Mouse (Mus musculus) embryonic facial prominence, embryonic 10.5 days (tissue): ENCODE data around the gene Cav3. TPM values are rescaled to one million over a fixed set of nuclear protein-coding genes. Genes with fewer than 3 reads are reported as not detected.
A peak's percentile ranks its signal among the peaks of the same experiment; 100 is the strongest.

Experiments used
- DNase-seq: peaks from one replicate; pipeline ENCODE4 v3.0.0-alpha.2; 2017; ENCODE audit warnings: low spot score
- H3K27ac ChIP-seq: fragments of 300-500 bp; sonication (generic); replicated peaks from 2 replicates; pipeline ENCODE4 v1.5.1; 2016; ENCODE audit warnings: mild to moderate bottlenecking
- H3K27me3 ChIP-seq: fragments of 300-500 bp; sonication (generic); replicated peaks from 2 replicates; pipeline ENCODE4 v1.6.1; 2016; ENCODE audit warnings: low read depth, mild to moderate bottlenecking; ENCODE audit not compliant: poor library complexity, severe bottlenecking
- H3K36me3 ChIP-seq: fragments of 300-500 bp; sonication (generic); replicated peaks from 2 replicates; pipeline ENCODE4 v1.6.1; 2016; ENCODE audit warnings: mild to moderate bottlenecking, moderate library complexity
- H3K4me1 ChIP-seq: fragments of 300-500 bp; sonication (generic); 2 replicates; pipeline ENCODE4 v1.6.1; 2016
- H3K4me3 ChIP-seq: fragments of 300-500 bp; sonication (generic); 2 replicates; pipeline ENCODE4 v1.5.1; 2016; ENCODE audit warnings: mild to moderate bottlenecking, moderate library complexity
- H3K9me3 ChIP-seq: fragments of 300-500 bp; sonication (generic); 2 replicates; pipeline ENCODE4 v1.6.1; 2016; ENCODE audit warnings: mild to moderate bottlenecking
- WGBS: fragments of 180-500 bp; shearing (Covaris S2); methylation state at CpG from one replicate; pipeline ENCODE4 v1.1.7; 2016; 5-methylcytosine and 5-hydroxymethylcytosine counted together
- polyA plus RNA-seq: library from polyadenylated mRNA; unstranded; fragments of >200 nt; fragmentation: Nextera tagmentation; extraction: Ambion mirVana; gene quantifications from 2 replicates; pipeline ENCODE4 v1.2.1, GENCODE M21; 2016

Cav3 gene
- not detected in 2 replicates for polyA plus RNA-seq

DNA sequence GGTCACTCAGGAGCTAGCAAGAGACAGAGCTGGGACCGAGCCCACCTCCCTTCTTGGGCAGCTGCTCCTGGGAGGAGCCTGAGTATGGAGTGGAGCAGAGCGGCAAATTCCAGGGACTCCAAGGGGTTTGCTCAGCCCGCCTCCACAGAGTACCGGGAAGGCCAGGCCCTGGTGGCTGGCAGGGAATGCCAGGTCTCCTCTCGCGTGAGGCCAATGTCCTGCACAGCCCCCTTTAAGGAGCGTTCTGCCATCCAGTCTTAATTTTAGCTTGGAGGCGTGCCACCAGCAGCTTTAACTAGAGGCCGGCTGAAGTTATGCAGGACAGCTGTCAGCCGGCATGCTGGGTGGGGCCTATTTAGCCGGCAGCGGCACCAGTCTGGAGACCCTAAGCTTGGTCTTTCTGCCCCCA, at the start of gene Cav3:
Gene Cav3 (plus strand): TSS at position 165 of the 409 bp plus-strand sequence.
- 74% methylated on average over 12 of the region's 12 CpGs for WGBS
- Histone ChIP-seq H3K36me3 (no peaks in the 10 kb centered on the region), H3K27ac (no peak within 1 kb of the TSS), H3K9me3 (no peaks in the 10 kb centered on the region), H3K4me3 (no peak within 1 kb of the TSS), H3K4me1 (no peaks in the 10 kb centered on the region), H3K27me3 (no peaks in the 10 kb centered on the region)
- no peak for DNase-seq

DNA sequence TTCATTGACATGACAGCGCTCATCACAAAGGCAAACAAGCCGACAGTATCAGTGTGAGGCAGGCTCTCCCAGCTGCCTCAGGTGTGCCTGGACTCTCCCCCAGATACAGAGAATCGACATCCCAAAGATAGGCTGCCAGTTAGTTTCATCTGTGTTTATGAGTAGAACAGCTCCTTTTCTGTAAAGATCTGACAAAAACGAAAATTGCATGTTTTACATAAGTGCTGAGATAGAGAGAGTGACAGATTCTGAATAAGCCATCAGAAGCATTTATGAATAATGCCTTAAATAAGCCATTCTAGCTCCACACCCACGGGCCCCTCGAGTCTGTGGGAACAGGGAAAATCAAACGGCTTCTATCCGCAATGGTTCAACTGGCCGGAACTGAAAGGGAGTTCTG, 40.0 kb upstream of the Cav3 start:
- Histone ChIP-seq H3K27me3 (no peaks in the 10 kb centered on the region), H3K9me3 (peaks cover 11% of the 10 kb centered on the region; the same call in 1 of the 2 replicates), H3K27ac (no peak overlapping the region), H3K4me1 (no peaks in the 10 kb centered on the region), H3K36me3 (no peaks in the 10 kb centered on the region), H3K4me3 (no peak overlapping the region)
- WGBS: 87% methylated on average over 9 of the region's 9 CpGs
- DNase-seq: no peak

DNA sequence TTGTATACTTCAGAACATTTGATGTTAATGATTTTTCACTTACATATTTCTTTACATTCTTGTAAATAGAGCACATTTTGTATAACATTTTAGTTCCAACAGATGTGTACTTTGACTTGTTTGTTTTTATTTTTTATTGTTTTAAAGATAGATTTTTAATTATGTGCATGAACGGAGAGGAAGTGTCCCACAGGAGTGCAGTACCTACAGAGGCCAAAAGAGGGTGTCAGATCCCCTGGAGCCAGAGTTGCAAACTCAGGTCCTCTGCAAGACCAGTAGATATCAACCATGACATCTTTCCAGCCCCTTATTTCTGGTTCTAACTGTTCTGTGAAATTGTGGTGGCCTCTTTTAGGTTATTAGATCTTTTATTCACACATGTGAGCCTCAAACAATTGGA, 38.4 kb upstream of the Cav3 start:
- no peaks in the 10 kb centered on the region for H3K27me3 ChIP-seq
- H3K4me3 ChIP-seq: no peak overlapping the region
- H3K36me3 ChIP-seq: no peaks in the 10 kb centered on the region
- no peak for DNase-seq
- no peak overlapping the region for H3K27ac ChIP-seq
- WGBS: 97% methylated on average over 1 of the region's 1 CpGs
- H3K9me3 ChIP-seq: peaks cover 11% of the 10 kb centered on the region; the same call in 1 of the 2 replicates
- no peaks in the 10 kb centered on the region for H3K4me1 ChIP-seq

DNA sequence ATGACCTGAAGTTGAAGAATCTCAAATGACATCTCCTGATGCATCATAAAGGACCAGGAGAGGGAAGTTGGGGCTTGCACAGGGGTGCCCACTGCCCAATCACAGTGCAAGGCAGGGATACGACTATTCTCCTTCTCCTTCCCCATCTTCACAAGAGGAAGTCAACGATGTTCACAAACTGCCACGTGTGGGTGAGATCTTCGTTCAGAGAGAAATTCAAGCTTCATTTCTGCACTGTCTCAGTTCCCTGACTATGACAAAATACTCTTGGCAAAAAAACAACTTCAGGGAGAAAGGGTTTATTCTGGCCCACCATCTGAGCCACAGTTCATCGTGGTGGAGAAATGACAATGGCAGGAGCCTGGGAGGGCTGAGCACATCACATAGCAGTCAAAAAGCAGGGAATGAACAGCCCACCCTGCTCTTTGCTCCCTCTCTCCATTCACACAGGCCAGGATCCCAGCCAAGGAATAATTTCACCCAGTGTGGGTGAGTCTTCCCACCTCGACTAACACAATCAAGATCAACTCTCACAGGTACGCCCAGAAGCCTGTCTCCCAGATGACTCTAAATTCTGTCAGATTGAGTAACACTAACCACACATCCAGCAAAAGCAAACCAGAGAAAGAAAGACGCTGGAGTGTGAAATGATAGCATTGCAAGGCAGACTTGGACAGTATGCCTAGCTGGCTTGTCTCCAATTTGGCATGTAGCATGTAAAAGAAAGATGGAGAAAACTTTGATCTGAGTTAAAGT, 35.4 kb upstream of the Cav3 start:
- H3K27ac ChIP-seq: no peak overlapping the region
- H3K4me1 ChIP-seq: no peaks in the 10 kb centered on the region
- no peaks in the 10 kb centered on the region for H3K27me3 ChIP-seq
- no peaks in the 10 kb centered on the region for H3K36me3 ChIP-seq
- peaks cover 11% of the 10 kb centered on the region; the same call in 1 of the 2 replicates for H3K9me3 ChIP-seq
- DNase-seq: no peak
- 91% methylated on average over 8 of the region's 8 CpGs for WGBS
- H3K4me3 ChIP-seq: no peak overlapping the region

DNA sequence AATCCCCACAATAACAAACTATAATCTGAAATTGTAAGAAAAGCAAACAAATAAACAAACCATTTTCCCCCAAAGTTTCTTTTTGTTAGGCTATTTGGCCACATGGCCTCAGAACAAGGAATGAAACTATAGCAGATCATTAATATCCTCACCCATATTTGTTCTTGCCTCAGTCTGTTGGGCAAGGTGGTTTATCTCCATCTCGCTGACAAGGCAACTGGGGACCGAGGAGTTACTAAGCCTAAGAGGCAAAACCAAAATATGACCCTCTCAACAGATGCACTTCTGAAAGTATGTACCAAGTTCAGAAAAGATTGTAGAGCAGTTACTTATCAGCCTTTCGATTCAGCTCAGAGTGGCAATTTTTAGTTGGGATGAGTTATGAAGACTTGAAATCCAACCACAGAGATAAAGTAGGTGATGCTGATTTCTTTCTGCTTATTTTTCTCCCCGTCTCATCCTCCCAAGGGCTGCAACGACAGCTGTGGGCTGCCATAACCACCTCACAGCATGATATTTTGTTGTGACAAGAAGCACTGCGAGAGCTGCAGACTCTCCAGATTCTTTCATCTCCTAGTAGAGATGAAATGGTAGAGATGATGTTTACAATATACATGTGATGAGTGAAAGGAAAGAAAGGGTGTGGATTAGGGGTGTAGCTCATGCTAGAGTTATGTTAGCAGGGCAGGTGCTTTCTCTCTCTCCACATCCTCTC, 33.1 kb upstream of the Cav3 start:
- Histone ChIP-seq H3K36me3 (no peaks in the 10 kb centered on the region), H3K4me1 (no peaks in the 10 kb centered on the region), H3K9me3 (peaks cover 11% of the 10 kb centered on the region; the same call in 1 of the 2 replicates), H3K4me3 (no peak overlapping the region), H3K27ac (no peak overlapping the region), H3K27me3 (no peaks in the 10 kb centered on the region)
- WGBS: 77% methylated on average over 6 of the region's 6 CpGs
- no peak for DNase-seq

DNA sequence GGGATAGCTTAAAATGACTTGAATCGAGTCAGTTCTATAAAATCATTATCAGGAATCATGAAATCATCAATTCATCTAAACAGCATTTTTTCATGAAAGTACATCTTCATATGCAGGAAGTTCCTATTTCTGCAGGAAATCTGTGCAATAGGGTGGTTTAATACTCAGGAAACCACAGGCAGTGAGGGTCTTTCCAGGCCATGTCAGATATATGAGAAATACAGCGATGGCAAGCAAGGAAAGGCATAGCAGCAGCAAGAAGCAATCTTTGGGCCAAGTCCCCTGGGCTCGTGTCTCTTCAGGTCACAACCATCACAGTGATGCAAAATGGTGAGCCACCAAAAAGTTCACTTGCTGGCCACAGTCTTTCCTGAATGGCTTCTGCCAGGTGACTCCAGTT, 13.6 kb upstream of the Cav3 start:
- Histone ChIP-seq H3K9me3 (no peaks in the 10 kb centered on the region), H3K36me3 (no peaks in the 10 kb centered on the region), H3K4me3 (no peak overlapping the region), H3K27ac (no peak overlapping the region), H3K4me1 (no peaks in the 10 kb centered on the region), H3K27me3 (no peaks in the 10 kb centered on the region)
- no peak for DNase-seq
- WGBS: 84% methylated on average over 3 of the region's 3 CpGs

DNA sequence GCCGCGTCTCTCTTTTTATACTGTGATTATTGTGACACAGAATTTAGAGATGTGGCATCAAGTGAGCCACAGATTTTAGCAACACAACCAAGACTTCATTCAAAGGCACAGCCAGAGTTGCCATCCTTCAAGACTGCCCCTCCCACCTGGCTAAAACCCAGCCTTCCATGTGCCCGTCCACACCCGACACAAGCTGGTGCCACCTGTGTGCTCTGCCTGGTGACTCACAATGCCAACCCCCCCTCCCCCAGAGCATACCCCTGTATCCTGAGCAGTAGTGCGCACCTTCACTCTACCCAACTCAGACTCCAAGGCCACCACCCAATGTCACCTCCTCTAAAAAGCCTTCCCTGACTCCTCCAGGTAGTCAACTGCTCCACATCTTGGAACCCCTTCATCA, 2.2 kb downstream of the Cav3 start:
- Histone ChIP-seq H3K4me3 (no peak overlapping the region), H3K27me3 (no peaks in the 10 kb centered on the region), H3K36me3 (no peaks in the 10 kb centered on the region), H3K4me1 (no peaks in the 10 kb centered on the region), H3K9me3 (no peaks in the 10 kb centered on the region), H3K27ac (no peak overlapping the region)
- DNase-seq: no peak
- 93% methylated on average over 5 of the region's 5 CpGs for WGBS

DNA sequence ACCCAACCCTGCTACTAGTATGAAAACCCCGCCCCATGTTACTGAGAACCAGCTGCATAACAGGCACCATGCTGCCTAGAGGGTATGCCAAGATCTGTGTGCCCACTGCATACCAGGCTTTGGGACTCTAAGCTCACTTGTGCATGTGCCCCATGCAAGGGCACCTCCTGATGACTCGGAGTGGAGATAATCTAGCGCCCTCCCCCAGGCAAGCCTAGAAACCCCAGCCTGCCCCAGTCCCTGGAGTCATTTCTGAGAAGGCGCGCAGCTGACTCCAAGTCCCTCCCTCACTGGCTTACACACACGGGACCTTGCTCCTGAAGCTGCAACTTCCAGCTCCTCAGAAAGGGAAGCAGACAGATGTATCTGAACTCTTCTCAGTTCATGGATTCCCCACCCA, 4.0 kb downstream of the Cav3 start:
- H3K27me3 ChIP-seq: no peaks in the 10 kb centered on the region
- DNase-seq: no peak
- H3K9me3 ChIP-seq: no peaks in the 10 kb centered on the region
- no peaks in the 10 kb centered on the region for H3K36me3 ChIP-seq
- H3K27ac ChIP-seq: no peak overlapping the region
- no peaks in the 10 kb centered on the region for H3K4me1 ChIP-seq
- no peak overlapping the region for H3K4me3 ChIP-seq
- 83% methylated on average over 6 of the region's 6 CpGs for WGBS

DNA sequence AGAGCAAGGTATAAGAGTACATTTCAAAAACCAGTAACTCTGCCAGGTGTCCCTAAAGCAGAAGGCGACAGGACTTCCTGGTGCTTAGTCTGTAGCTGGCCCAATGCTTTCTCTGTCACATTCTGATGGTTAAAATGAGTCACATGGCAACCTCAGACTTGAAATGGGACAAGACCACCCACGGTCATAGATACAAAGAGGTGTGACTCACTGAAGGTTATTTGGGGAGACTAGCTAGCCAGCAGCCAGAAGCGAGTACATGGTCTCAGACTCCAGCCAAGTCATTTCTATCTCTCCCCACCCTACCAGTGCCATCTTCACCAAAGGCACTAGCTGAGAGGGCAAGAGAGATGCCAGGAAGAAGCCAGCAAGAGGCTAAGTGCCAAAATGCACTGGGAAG, 6.1 kb downstream of the Cav3 start:
- no peak overlapping the region for H3K27ac ChIP-seq
- no peaks in the 10 kb centered on the region for H3K36me3 ChIP-seq
- H3K27me3 ChIP-seq: no peaks in the 10 kb centered on the region
- no peaks in the 10 kb centered on the region for H3K4me1 ChIP-seq
- no peaks in the 10 kb centered on the region for H3K9me3 ChIP-seq
- 90% methylated on average over 3 of the region's 3 CpGs for WGBS
- DNase-seq: no peak
- H3K4me3 ChIP-seq: no peak overlapping the region

DNA sequence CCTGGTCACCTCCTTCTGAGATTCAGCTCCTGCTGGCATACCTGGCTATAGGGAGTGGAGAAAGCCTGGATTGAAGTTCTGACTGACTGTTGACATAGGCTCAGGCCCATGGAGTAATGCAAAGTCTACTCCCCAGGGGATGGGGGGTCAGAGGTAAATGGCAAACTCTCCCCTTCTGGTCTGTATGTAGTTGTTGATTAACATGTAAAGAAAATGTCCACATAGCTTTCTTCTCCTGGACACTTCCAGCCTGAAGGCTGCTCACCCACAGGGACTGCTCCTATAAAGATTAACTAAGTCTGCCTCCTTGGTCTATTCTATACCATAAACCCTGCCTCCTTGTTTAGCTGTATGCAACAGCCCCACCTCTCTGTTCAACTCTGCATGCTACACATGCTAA, 6.7 kb downstream of the Cav3 start:
- Histone ChIP-seq H3K36me3 (no peaks in the 10 kb centered on the region), H3K4me3 (no peak overlapping the region), H3K4me1 (no peaks in the 10 kb centered on the region), H3K27me3 (no peaks in the 10 kb centered on the region), H3K27ac (no peak overlapping the region), H3K9me3 (no peaks in the 10 kb centered on the region)
- DNase-seq: no peak

DNA sequence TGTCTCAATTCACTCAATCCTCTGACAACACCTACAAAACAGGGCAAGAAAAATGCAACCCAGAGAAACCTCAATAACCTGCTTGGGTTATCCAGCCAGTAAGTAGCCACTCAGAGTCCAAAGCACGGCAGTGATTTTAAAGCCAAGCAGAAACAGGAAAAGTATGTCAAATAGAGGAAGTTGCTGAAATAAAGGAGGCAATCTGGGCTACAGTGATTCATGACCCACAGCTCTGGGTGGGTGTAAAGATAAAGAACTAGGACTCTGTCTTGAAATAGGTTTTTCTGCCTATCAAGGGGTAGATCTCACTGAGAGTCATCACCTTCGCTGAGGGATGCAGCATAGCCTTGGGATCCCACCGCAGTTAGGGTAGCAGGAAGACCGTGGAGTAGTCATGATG, 12.3 kb downstream of the Cav3 start:
- no peak overlapping the region for H3K27ac ChIP-seq
- WGBS: 90% methylated on average over 4 of the region's 4 CpGs
- H3K4me3 ChIP-seq: no peak overlapping the region

DNA sequence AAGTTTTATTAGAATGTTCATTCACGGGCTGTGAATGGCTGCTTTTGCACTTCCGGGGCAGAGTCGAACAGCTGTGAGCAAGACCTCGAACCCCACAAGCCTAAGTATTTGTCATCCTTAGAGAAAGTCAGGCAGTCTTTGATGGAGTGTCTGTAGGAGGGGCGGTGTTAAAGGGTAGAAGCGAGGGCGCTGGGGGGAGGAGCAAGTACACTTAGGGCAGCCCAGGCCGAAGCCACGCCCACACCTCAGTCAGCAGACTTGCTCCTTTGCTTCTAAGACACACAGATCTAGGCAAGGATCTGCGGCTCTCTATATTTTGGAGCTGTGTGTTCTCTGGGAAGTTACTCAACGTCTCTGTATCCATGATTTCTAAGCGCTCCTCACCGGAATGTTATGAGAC, 20.6 kb downstream of the Cav3 start:
- peak; percentile 28 for DNase-seq
- Histone ChIP-seq H3K4me1 (0 out of 2 replicates have a peak, but pooled peaks cover 4% of the 10 kb centered on the region), H3K27ac (no peak overlapping the region), H3K4me3 (no peak overlapping the region), H3K36me3 (no peaks in the 10 kb centered on the region), H3K27me3 (peaks cover 15% of the 10 kb centered on the region), H3K9me3 (no peaks in the 10 kb centered on the region)
- 49% methylated on average over 13 of the region's 13 CpGs for WGBS

More for the DNA sequence above, 12.3 kb downstream of the Cav3 start:
- Histone ChIP-seq H3K36me3 (no peaks in the 10 kb centered on the region), H3K9me3 (no peaks in the 10 kb centered on the region), H3K27me3 (no peaks in the 10 kb centered on the region), H3K4me1 (no peaks in the 10 kb centered on the region)
- DNase-seq: no peak

DNA sequence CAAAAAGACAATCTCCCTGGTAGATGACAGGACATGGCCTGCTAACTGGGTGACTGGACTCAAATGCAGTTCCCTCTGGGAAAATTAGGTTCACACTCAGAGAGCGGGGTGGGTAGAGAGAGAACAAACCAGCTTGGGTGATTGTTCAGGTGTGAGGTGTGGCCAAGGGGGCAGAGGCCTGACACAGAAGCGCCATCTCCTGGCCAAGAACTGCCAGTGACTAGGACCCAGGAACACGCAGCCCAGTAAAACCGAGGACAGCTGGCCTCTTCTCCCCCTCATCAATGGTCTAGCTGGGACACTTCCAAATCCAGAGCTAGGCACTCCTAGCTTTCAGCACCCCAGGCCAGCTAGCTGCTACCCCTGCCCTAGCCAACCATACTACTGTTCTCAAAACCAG, 25.0 kb downstream of the Cav3 start:
- peak; percentile 54 for DNase-seq
- no peaks in the 10 kb centered on the region for H3K9me3 ChIP-seq
- H3K27ac ChIP-seq: no peak overlapping the region
- no peaks in the 10 kb centered on the region for H3K36me3 ChIP-seq
- peaks cover 59% of the 10 kb centered on the region for H3K27me3 ChIP-seq
- 8% methylated on average over 4 of the region's 4 CpGs for WGBS
- H3K4me1 ChIP-seq: peaks cover 10% of the 10 kb centered on the region
- H3K4me3 ChIP-seq: no peak overlapping the region
